Mouse (Mus musculus) kidney, postnatal 36 days (tissue): ENCODE data around the gene Emb.
"Not testable (repeated sequence)": the region's sequence is repeated elsewhere in the genome, so short reads cannot be mapped to it uniquely, and the experiment has no call there.

Experiments used
- DNase-seq, 2 experiments: peaks; one replicate each; pipeline ENCODE4 v3.0.0; 2021 to 2022; ENCODE audit warnings: mixed read lengths in 2 of 2

Emb gene

GRCm38 (mm10) chr13:117208236-117208635, at the start of gene Emb:
Gene Emb (plus strand): TSS chr13:117208536.
- DNase-seq: no peak

- DNase-seq: no peak
Observed at GRCm38 (mm10) chr13:117163906-117164305, 44.4 kb upstream of the Emb start.

GRCm38 (mm10) chr13:117165071-117165470, 43.3 kb upstream of the Emb start:
- no peak for DNase-seq

GRCm38 (mm10) chr13:117180912-117181311, 27.4 kb upstream of the Emb start:
- not testable (repeated sequence) for DNase-seq

GRCm38 (mm10) chr13:117183288-117183687, 25.0 kb upstream of the Emb start:
- no peak for DNase-seq

GRCm38 (mm10) chr13:117185329-117185728, 23.0 kb upstream of the Emb start:
- no peak for DNase-seq

- DNase-seq: peak in 1 of 2 experiments; percentile 14
Observed at GRCm38 (mm10) chr13:117192161-117192560, 16.2 kb upstream of the Emb start.

GRCm38 (mm10) chr13:117193422-117193983, 14.8 kb upstream of the Emb start:
- no peak for DNase-seq

GRCm38 (mm10) chr13:117195569-117196495, 12.5 kb upstream of the Emb start:
- no peak for DNase-seq

- no peak for DNase-seq
Observed at GRCm38 (mm10) chr13:117197666-117198065, 10.7 kb upstream of the Emb start.

- peak; percentile 73 to 88 for DNase-seq
Observed at GRCm38 (mm10) chr13:117198402-117199083, 9.8 kb upstream of the Emb start.

GRCm38 (mm10) chr13:117202755-117203471, 5.4 kb upstream of the Emb start:
- peak in 1 of 2 experiments; percentile 36 for DNase-seq

GRCm38 (mm10) chr13:117204685-117205084, 3.7 kb upstream of the Emb start:
- DNase-seq: no peak

GRCm38 (mm10) chr13:117206066-117206465, 2.3 kb upstream of the Emb start:
- DNase-seq: no peak

- DNase-seq: no peak
Observed at GRCm38 (mm10) chr13:117211386-117211875, 3.1 kb downstream of the Emb start.

- no peak for DNase-seq
Observed at GRCm38 (mm10) chr13:117215481-117215880, 7.1 kb downstream of the Emb start.

GRCm38 (mm10) chr13:117216126-117216525, 7.8 kb downstream of the Emb start:
- no peak for DNase-seq

- no peak for DNase-seq
Observed at GRCm38 (mm10) chr13:117216752-117217363, 8.5 kb downstream of the Emb start.

GRCm38 (mm10) chr13:117217621-117218020, 9.3 kb downstream of the Emb start:
- DNase-seq: no peak

- no peak for DNase-seq
Observed at GRCm38 (mm10) chr13:117218092-117218491, 9.8 kb downstream of the Emb start.

- DNase-seq: no peak
Observed at GRCm38 (mm10) chr13:117219871-117220500, 11.7 kb downstream of the Emb start.
